Mouse (Mus musculus) cortical plate, adult 2 months (tissue): ENCODE measurements around the gene Rab11fip5. TPM values are rescaled to one million over a fixed set of nuclear protein-coding genes. Genes with fewer than 3 reads are reported as not detected.

ENCODE experiments used
- H3K27ac ChIP-seq: fragments of 200-500 bp; 2 replicates; pipeline ENCODE4 v1.5.1; 2012; ENCODE audit warnings: low read length, control low read depth, inconsistent platforms; ENCODE audit not compliant: insufficient read depth
- H3K4me1 ChIP-seq: fragments of 200-500 bp; 2 replicates; pipeline ENCODE4 v1.6.1; 2011; ENCODE audit warnings: low read length; ENCODE audit not compliant: control insufficient read depth, insufficient read depth
- H3K4me3 ChIP-seq: fragments of 200-500 bp; 2 replicates; pipeline ENCODE4 v1.5.1; 2011; ENCODE audit warnings: mild to moderate bottlenecking, low read length, control low read depth; ENCODE audit not compliant: insufficient read depth
- CTCF ChIP-seq: fragments of 200-500 bp; IDR thresholded peaks from 2 replicates; pipeline ENCODE4 v1.5.1; 2011; ENCODE audit warnings: mild to moderate bottlenecking, control low read depth, low read length; ENCODE audit not compliant: insufficient read depth; ENCODE audit errors: extremely low read depth
- POLR2A ChIP-seq: fragments of 200-500 bp; IDR thresholded peaks from 2 replicates; pipeline ENCODE4 v1.6.1; 2011; ENCODE audit warnings: mild to moderate bottlenecking, low read length, control low read depth; ENCODE audit not compliant: insufficient read depth; ENCODE audit errors: extremely low read depth
- polyA plus RNA-seq: library from polyadenylated mRNA; depleted of rRNA; stranded (reverse); fragments of >200 nt; gene quantifications from 2 replicates; pipeline ENCODE4 v1.2.3, GENCODE M21; 2012

Gene Rab11fip5
- polyA plus RNA-seq, 1 experiment, result 46.6 TPM

GRCm38 (mm10) chr6:85368166-85368565 is 6.3 kb downstream of the Rab11fip5 start:
- TF ChIP-seq CTCF (no peak), POLR2A (no peak)
- H3K4me1 ChIP-seq, result peaks cover 9% of the 10 kb centered on the region
- no peak overlapping the region for H3K27ac ChIP-seq
- H3K4me3 ChIP-seq, result no peak overlapping the region

- TF ChIP-seq POLR2A (no peak), CTCF (no peak)
- H3K27ac ChIP-seq, result no peak overlapping the region
- H3K4me3 ChIP-seq, result no peak overlapping the region
- H3K4me1 ChIP-seq, result peaks cover 6% of the 10 kb centered on the region
These were observed 8.0 kb downstream of the Rab11fip5 start for GRCm38 (mm10) chr6:85366387-85366786.

- Histone ChIP-seq H3K4me3 (no peak overlapping the region), H3K27ac (no peak overlapping the region), H3K4me1 (peaks cover 6% of the 10 kb centered on the region)
- TF ChIP-seq CTCF (no peak), POLR2A (no peak)
These were observed 10.0 kb downstream of the Rab11fip5 start for GRCm38 (mm10) chr6:85364439-85364838.

GRCm38 (mm10) chr6:85363906-85364260 is 10.6 kb downstream of the Rab11fip5 start:
- TF ChIP-seq CTCF (no peak), POLR2A (no peak)
- H3K4me1 ChIP-seq, result peaks cover 6% of the 10 kb centered on the region
- H3K27ac ChIP-seq, result no peak overlapping the region
- H3K4me3 ChIP-seq, result no peak overlapping the region

GRCm38 (mm10) chr6:85363231-85363905 is 11.1 kb downstream of the Rab11fip5 start:
- no peak for TF ChIP-seq POLR2A
- TF ChIP-seq CTCF, result no peak
- Histone ChIP-seq H3K4me1 (peaks cover 2% of the 10 kb centered on the region; the same call in 1 of the 2 replicates), H3K27ac (no peak overlapping the region), H3K4me3 (no peak overlapping the region)

GRCm38 (mm10) chr6:85362610-85363009 is 11.8 kb downstream of the Rab11fip5 start:
- Histone ChIP-seq H3K4me1 (no peaks in the 10 kb centered on the region), H3K4me3 (no peak overlapping the region), H3K27ac (no peak overlapping the region)
- TF ChIP-seq CTCF, result no peak
- no peak for TF ChIP-seq POLR2A

- TF ChIP-seq CTCF (no peak), POLR2A (no peak)
- no peaks in the 10 kb centered on the region for H3K4me1 ChIP-seq
These were observed 14.1 kb downstream of the Rab11fip5 start for GRCm38 (mm10) chr6:85360311-85360710.

GRCm38 (mm10) chr6:85358877-85359276 is 15.6 kb downstream of the Rab11fip5 start:
- no peak overlapping the region for H3K4me3 ChIP-seq
- no peaks in the 10 kb centered on the region for H3K4me1 ChIP-seq
- H3K27ac ChIP-seq, result no peak overlapping the region
- TF ChIP-seq POLR2A (no peak), CTCF (no peak)

More at GRCm38 (mm10) chr6:85360311-85360710, 14.1 kb downstream of the Rab11fip5 start:
- H3K27ac ChIP-seq, result no peak overlapping the region
- H3K4me3 ChIP-seq, result no peak overlapping the region

GRCm38 (mm10) chr6:85356682-85357465 is 17.6 kb downstream of the Rab11fip5 start:
- Histone ChIP-seq H3K4me3 (no peak overlapping the region), H3K4me1 (no peaks in the 10 kb centered on the region), H3K27ac (no peak overlapping the region)
- TF ChIP-seq CTCF, result no peak
- TF ChIP-seq POLR2A, result no peak

GRCm38 (mm10) chr6:85355753-85356152 is 18.7 kb downstream of the Rab11fip5 start:
- H3K27ac ChIP-seq, result no peak overlapping the region
- no peaks in the 10 kb centered on the region for H3K4me1 ChIP-seq
- H3K4me3 ChIP-seq, result no peak overlapping the region
- TF ChIP-seq POLR2A (no peak), CTCF (no peak)
